Mouse (Mus musculus): Measurements from ENCODE around the gene Oat. TPM values are rescaled to one million over a fixed set of nuclear protein-coding genes. Genes with fewer than 3 reads are reported as not detected.

Gene Oat
- polyA plus RNA-seq, 1 experiment from 2014 or later: 90.0 TPM

DNA sequence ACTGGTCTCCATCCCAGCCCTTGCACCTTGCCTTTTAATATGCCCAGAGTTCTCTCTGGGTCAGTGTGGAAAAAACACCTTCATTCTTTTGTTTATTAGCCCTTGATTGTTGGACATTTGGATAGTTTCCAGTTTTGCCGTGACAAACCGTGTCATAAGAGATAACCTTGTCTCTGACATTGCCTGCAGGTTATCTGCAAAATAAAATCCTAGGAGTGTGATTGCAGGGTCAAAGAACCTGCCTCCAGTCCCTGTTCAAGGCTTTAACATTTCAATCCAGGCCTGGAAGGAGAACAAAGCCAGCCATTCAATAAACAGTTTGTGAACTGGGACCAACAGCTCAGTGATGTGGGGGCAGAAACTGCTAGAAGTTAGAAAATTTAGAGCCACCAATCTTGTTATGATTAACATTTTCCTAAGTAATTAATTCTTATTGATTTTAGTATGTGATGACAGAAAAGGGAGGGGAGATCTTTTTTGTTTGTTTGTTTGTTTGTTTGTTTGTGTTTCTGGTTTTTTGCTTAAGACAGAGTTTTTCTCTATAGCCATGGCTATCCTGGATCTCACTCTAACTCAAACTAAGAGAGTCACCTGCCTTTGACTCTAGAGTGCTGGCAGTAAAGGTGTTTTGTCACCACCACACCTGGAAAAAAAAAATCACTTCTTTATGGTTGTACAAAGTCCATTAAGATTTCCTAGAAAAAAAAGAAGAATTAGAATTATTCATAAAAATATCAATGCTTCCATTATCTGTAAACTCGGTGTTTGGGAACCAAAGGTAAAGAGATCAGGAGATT lies 9.7 kb upstream of the Oat start:
- H3K27me3 ChIP-seq: peaks cover 3% of the 10 kb centered on the region; the same call in 1 of the 2 replicates
- no peak overlapping the region for H3K9ac ChIP-seq
- WGBS: 72% methylated on average over 3 of the region's 3 CpGs
- H3K4me1 ChIP-seq (replicated peaks): no peaks in the 10 kb centered on the region
- H3K4me3 ChIP-seq: no peak overlapping the region
- H3K4me2 ChIP-seq: no peak overlapping the region
- H3K36me3 ChIP-seq: no peaks in the 10 kb centered on the region
- no peaks in the 10 kb centered on the region for H3K9me3 ChIP-seq
- H3K27ac ChIP-seq: no peak overlapping the region
- no peak for ATAC-seq (ENCODE audit: low FRiP score)

DNA sequence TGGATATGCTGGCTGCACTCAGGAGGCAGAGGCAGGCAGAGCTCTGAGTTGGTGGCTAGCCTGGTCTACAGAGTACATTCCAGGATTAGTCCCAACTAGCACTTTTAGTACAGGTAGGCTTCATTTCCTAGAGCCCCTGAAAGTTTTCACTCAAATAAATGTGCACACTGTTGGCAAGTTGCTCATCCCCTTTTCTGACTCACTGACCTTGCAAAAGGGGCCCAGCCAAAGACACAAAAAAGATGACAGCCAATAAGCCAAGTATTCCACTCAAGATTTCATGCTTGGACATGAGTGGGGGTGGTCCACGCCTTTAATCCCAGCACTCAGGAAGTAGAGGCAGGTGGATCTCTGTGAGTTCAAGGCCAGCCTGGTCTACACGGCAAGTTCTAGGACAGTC lies 5.2 kb upstream of the Oat start:
- Histone ChIP-seq H3K36me3 (no peaks in the 10 kb centered on the region), H3K9me3 (no peaks in the 10 kb centered on the region), H3K27me3 (peaks cover 19% of the 10 kb centered on the region), H3K4me2 (no peak overlapping the region), H3K27ac (no peak overlapping the region), H3K4me1 (replicated peaks) (no peaks in the 10 kb centered on the region; the same call in 1 of the 2 replicates), H3K4me3 (no peak overlapping the region), H3K9ac (no peak overlapping the region)
- WGBS: 88% methylated on average over 2 of the region's 2 CpGs
- ATAC-seq (ENCODE audit: low FRiP score): no peak

DNA sequence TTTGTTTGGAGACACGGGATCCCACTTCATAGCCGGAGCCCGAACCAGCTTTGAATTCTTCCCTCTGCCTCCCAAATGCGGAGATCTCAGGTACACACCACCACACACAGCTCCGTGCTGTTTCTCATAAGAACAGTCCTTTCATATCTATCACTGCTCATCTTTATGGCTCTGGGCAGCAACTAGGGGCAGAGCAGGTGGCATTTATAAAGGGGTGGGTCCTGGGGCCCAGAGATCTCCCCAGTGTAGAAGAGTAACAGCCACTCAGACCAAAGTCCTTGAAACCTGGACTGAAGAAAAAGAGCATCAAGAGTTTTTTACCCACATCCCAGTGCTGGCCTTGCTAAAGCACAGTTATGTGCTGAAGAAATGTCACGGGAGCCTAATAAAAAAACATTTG lies 4.3 kb upstream of the Oat start:
- H3K9me3 ChIP-seq: no peaks in the 10 kb centered on the region
- H3K4me3 ChIP-seq: no peak overlapping the region
- H3K4me1 ChIP-seq (replicated peaks): peaks cover 2% of the 10 kb centered on the region
- H3K27me3 ChIP-seq: peaks cover 19% of the 10 kb centered on the region
- ATAC-seq (ENCODE audit: low FRiP score): no peak
- WGBS: 82% methylated on average over 6 of the region's 6 CpGs
- no peak overlapping the region for H3K9ac ChIP-seq
- no peaks in the 10 kb centered on the region for H3K36me3 ChIP-seq
- no peak overlapping the region for H3K27ac ChIP-seq
- no peak overlapping the region for H3K4me2 ChIP-seq

DNA sequence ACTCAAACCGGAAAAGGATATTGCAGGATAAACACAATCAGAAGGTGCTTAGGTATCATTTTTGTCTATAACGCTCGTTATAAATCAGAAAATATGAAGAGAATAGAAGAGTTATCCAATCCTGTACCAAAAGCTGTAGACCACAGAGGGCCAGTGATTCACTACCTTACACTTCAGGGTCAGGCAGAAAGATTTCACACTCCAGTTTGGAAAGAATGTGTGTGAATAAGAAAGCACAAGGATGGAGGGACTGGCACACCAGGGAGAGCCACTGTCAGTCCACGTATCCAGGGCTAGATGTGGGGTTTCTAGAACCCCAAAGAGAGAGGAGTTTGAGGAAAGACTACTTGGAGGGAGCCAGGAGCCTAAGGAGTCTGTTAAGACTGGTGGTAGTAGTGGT lies 693 bp upstream of the Oat start:
- no peak for ATAC-seq (ENCODE audit: low FRiP score)
- Histone ChIP-seq H3K4me3 (no peak overlapping the region), H3K27ac (no peak overlapping the region), H3K36me3 (no peaks in the 10 kb centered on the region), H3K4me1 (replicated peaks) (peaks cover 18% of the 10 kb centered on the region), H3K27me3 (peaks cover 19% of the 10 kb centered on the region), H3K9ac (no peak overlapping the region), H3K4me2 (peak overlapping the region; percentile 75), H3K9me3 (no peaks in the 10 kb centered on the region)
- WGBS: 60% methylated on average over 4 of the region's 4 CpGs

DNA sequence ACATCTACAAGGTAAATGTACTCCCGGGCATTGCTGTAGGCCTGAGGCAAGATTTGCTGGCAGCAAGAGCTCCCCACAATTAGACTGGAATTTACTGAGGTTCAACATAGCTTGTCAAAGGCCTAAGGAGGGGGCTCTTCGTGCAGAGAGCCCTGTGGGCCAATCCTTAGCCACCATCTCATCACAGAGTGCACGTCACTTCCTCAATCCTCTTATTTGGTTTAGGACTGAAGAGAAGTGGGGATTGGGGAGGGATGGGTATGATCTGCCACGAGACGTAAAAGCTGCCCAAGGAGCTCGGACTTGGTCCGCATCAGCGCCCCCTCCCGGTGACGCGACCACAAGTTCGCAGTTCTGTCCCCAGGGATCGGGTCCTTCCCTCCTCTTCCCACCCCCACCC lies 575 bp downstream of the Oat start:
- H3K27ac ChIP-seq: peak overlapping the region; percentile 91
- no peaks in the 10 kb centered on the region for H3K9me3 ChIP-seq
- H3K27me3 ChIP-seq: peaks cover 19% of the 10 kb centered on the region
- peak overlapping the region; percentile 75 for H3K4me2 ChIP-seq
- WGBS: under 1% methylated on average over 13 of the region's 13 CpGs
- peak overlapping the region; percentile 67 for H3K4me3 ChIP-seq
- H3K4me1 ChIP-seq (replicated peaks): peaks cover 18% of the 10 kb centered on the region
- H3K36me3 ChIP-seq: no peaks in the 10 kb centered on the region
- H3K9ac ChIP-seq: peak overlapping the region; percentile 73
- ATAC-seq (ENCODE audit: low FRiP score): peak; percentile 92

DNA sequence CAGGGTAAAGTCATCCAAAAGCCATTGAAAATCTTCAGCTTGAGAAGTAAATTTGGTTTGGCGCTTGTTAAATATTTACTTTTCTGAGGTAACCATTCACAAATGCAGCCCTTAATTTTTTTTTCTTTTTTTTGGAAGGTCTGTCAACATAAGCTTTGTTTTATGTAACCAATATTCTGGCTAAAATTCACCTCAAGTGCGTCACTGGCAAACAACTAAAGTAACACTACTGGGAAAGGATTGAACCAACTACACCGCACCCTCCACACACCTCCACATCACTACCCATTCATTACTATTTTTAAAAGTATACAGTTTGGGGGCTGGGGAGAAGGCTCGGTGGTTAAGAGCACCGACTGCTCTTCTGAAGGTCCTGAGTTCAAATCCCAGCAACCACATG lies 1.6 kb downstream of the Oat start:
- no peak overlapping the region for H3K4me3 ChIP-seq
- ATAC-seq (ENCODE audit: low FRiP score): no peak
- H3K4me1 ChIP-seq (replicated peaks): peaks cover 25% of the 10 kb centered on the region
- H3K36me3 ChIP-seq: no peaks in the 10 kb centered on the region
- 92% methylated on average over 5 of the region's 5 CpGs for WGBS
- no peak overlapping the region for H3K9ac ChIP-seq
- no peaks in the 10 kb centered on the region for H3K9me3 ChIP-seq
- H3K27ac ChIP-seq: no peak overlapping the region
- no peak overlapping the region for H3K4me2 ChIP-seq
- H3K27me3 ChIP-seq: peaks cover 19% of the 10 kb centered on the region

GRCm38 (mm10) chr7:132573205-132573604 lies 3.0 kb downstream of the Oat start:
- 32% methylated on average over 6 of the region's 6 CpGs for WGBS
- Histone ChIP-seq H3K4me3 (no peak overlapping the region), H3K9me3 (no peaks in the 10 kb centered on the region), H3K4me1 (replicated peaks) (peaks cover 25% of the 10 kb centered on the region), H3K36me3 (peaks cover 4% of the 10 kb centered on the region; the same call in 1 of the 2 replicates), H3K4me2 (peak overlapping the region; percentile 13; the same call in 1 of the 2 replicates), H3K9ac (no peak overlapping the region), H3K27me3 (peaks cover 9% of the 10 kb centered on the region), H3K27ac (peak overlapping the region; percentile 71)
- ATAC-seq (ENCODE audit: low FRiP score): no peak

DNA sequence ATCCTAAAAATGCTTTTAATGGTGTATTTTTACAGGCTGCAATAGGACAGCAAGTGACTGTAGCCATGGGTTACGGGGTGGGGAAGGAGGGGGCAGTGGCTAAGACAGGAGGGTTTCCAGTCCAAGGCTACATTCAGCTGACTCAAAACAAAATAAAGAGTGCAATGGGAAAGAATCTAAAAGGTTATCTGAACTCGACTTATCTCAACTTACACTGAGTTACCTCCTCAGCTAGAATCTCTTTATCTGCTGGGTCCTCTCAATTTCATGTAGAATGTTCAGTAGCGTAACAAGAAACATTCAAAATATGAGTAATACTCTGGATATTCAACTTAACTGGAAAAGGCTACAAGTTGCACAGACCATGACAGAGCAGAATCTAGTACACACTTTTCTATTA lies 3.5 kb downstream of the Oat start:
- H3K27ac ChIP-seq: peak overlapping the region; percentile 58
- peaks cover 9% of the 10 kb centered on the region for H3K27me3 ChIP-seq
- 73% methylated on average over 3 of the region's 3 CpGs for WGBS
- no peak overlapping the region for H3K4me3 ChIP-seq
- H3K4me1 ChIP-seq (replicated peaks): peaks cover 25% of the 10 kb centered on the region
- ATAC-seq (ENCODE audit: low FRiP score): no peak
- no peaks in the 10 kb centered on the region for H3K9me3 ChIP-seq
- no peak overlapping the region for H3K9ac ChIP-seq
- peaks cover 4% of the 10 kb centered on the region; the same call in 1 of the 2 replicates for H3K36me3 ChIP-seq
- H3K4me2 ChIP-seq: peak overlapping the region; percentile 13

DNA sequence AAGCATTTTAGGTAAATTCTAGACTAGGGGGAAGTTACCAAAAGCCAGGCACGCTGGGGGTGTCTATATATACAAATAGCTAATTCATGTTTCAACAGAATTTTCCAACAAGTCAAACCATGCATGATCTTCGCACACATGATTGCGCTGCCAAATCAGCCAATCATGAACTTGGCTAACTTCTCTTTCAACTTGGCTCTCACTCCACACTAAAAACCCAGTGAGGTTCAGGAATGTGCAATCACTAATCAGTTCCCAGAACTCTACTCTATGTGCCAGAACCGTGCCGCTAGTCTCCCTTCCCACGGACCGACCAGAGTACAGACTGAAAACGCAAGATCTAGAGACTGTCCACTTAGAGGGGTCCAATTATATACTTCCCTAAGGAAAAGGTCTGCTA lies 4.7 kb downstream of the Oat start:
- WGBS: 88% methylated on average over 8 of the region's 8 CpGs
- no peak for ATAC-seq (ENCODE audit: low FRiP score)
- Histone ChIP-seq H3K27me3 (no peaks in the 10 kb centered on the region), H3K27ac (no peak overlapping the region), H3K36me3 (peaks cover 4% of the 10 kb centered on the region; the same call in 1 of the 2 replicates), H3K4me1 (replicated peaks) (peaks cover 25% of the 10 kb centered on the region), H3K4me2 (no peak overlapping the region), H3K9ac (no peak overlapping the region), H3K4me3 (no peak overlapping the region), H3K9me3 (no peaks in the 10 kb centered on the region)

- no peak for ATAC-seq (ENCODE audit: low FRiP score)
- H3K4me1 ChIP-seq (replicated peaks): peaks cover 19% of the 10 kb centered on the region; the same call in 1 of the 2 replicates
- H3K4me2 ChIP-seq: no peak overlapping the region
- no peak overlapping the region for H3K27ac ChIP-seq
- 92% methylated on average over 5 of the region's 5 CpGs for WGBS
- H3K27me3 ChIP-seq: no peaks in the 10 kb centered on the region
- peak overlapping the region; percentile 5; the same call in 1 of the 2 replicates for H3K9ac ChIP-seq
- peaks cover 7% of the 10 kb centered on the region for H3K36me3 ChIP-seq
- no peak overlapping the region for H3K4me3 ChIP-seq
- H3K9me3 ChIP-seq: no peaks in the 10 kb centered on the region
Observed at GRCm38 (mm10) chr7:132570071-132570470, 6.1 kb downstream of the Oat start.

DNA sequence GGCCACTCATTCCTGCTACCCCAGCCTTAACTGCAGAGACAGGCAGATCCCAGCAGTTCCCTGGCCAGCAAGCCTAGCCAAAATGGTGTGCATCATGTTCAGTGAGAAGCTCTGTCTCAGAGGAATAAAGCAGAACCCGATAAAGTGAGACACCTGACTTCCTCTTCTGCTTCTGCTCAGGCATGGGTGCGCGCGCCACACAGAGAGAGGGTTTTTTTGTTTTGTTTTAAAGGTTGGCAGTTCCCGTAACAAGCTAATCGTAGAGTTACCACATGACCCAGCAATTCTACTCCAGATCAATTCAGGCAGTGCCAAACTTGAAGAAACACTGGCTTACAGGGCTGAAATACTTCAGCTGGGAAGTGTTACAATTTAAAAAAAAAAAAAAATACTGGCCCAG lies 7.4 kb downstream of the Oat start:
- Histone ChIP-seq H3K27ac (no peak overlapping the region), H3K4me3 (no peak overlapping the region), H3K9ac (no peak overlapping the region), H3K27me3 (no peaks in the 10 kb centered on the region), H3K9me3 (no peaks in the 10 kb centered on the region), H3K4me2 (no peak overlapping the region), H3K36me3 (peaks cover 11% of the 10 kb centered on the region), H3K4me1 (replicated peaks) (peaks cover 16% of the 10 kb centered on the region; the same call in 1 of the 2 replicates)
- ATAC-seq (ENCODE audit: low FRiP score): no peak
- WGBS: 91% methylated on average over 6 of the region's 6 CpGs

DNA sequence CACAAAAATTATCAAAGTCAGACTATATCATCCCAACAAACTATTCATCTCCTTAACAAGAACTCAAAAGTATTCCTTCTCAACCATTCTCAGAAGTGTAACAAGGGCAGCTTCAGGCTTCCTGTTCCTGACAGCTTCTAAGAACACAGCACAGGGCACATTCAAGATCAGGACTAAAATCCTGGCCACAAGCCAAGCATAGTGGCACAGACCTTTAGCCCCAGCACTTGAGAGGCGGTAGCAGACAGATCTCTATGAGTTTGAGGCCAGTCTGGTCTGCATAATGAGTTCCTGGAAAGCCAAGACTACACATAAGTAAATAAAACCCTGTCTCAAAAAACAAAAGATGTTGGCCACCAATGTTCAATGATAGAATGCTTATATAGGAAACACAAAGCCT lies 10.4 kb downstream of the Oat start:
- no peaks in the 10 kb centered on the region for H3K9me3 ChIP-seq
- peaks cover 38% of the 10 kb centered on the region for H3K36me3 ChIP-seq
- 56% methylated on average over 1 of the region's 1 CpGs for WGBS

More for the DNA sequence above, 10.4 kb downstream of the Oat start:
- ATAC-seq (ENCODE audit: low FRiP score): no peak
- no peak overlapping the region for H3K4me2 ChIP-seq
- peaks cover 6% of the 10 kb centered on the region; the same call in 1 of the 2 replicates for H3K4me1 ChIP-seq (replicated peaks)
- H3K4me3 ChIP-seq: no peak overlapping the region
- H3K27me3 ChIP-seq: no peaks in the 10 kb centered on the region
- H3K27ac ChIP-seq: no peak overlapping the region
- no peak overlapping the region for H3K9ac ChIP-seq
